Mouse (Mus musculus) spleen, adult 2 months (tissue): ENCODE results near the gene Phc3. TPM values are rescaled to one million over a fixed set of nuclear protein-coding genes. Genes with fewer than 3 reads are reported as not detected.

Experiments used
- DNase-seq, 2 experiments: peaks; one replicate each; pipeline versions ENCODE4 v3.0.0 to v3.0.0-alpha.2; 2012 to 2021; ENCODE audit warnings: low spot score in 2 of 2, low read depth in 1 of 2
- H3K27ac ChIP-seq: fragments of 200-500 bp; 2 replicates; pipeline ENCODE4 v1.5.1; 2012; ENCODE audit warnings: low read length, inconsistent platforms; ENCODE audit not compliant: insufficient read depth
- H3K27me3 ChIP-seq: fragments of 200-500 bp; 2 replicates; pipeline ENCODE4 v1.6.1; 2012; ENCODE audit warnings: mild to moderate bottlenecking, moderate library complexity, low read length, inconsistent platforms; ENCODE audit not compliant: control insufficient read depth, insufficient read depth
- H3K36me3 ChIP-seq: fragments of 200-500 bp; 2 replicates; pipeline ENCODE4 v1.6.1; 2012; ENCODE audit warnings: mild to moderate bottlenecking, low read length, inconsistent platforms; ENCODE audit not compliant: control insufficient read depth, insufficient read depth
- H3K4me1 ChIP-seq: fragments of 200-500 bp; 2 replicates; pipeline ENCODE4 v1.6.1; 2011; ENCODE audit warnings: inconsistent platforms; ENCODE audit not compliant: control insufficient read depth, insufficient read depth, insufficient read length
- H3K4me3 ChIP-seq: fragments of 200-500 bp; 2 replicates; pipeline ENCODE4 v1.5.1; 2011; ENCODE audit warnings: mild to moderate bottlenecking, inconsistent platforms; ENCODE audit not compliant: insufficient read depth, insufficient read length; ENCODE audit errors: extremely low read depth
- CTCF ChIP-seq: fragments of 200-500 bp; IDR thresholded peaks from 2 replicates; pipeline ENCODE4 v1.5.1; 2011; ENCODE audit warnings: mild to moderate bottlenecking, inconsistent platforms; ENCODE audit not compliant: insufficient read depth, insufficient read length, insufficient replicate concordance; ENCODE audit errors: extremely low read depth
- POLR2A ChIP-seq: fragments of 200-500 bp; IDR thresholded peaks from 2 replicates; pipeline ENCODE4 v1.6.1; 2011; ENCODE audit warnings: low read depth, low read length, inconsistent platforms
- WGBS: fragments of 180-500 bp; shearing (Covaris S2); methylation state at CpG from one replicate; pipeline ENCODE4 v1.1.7; 2018; 5-methylcytosine and 5-hydroxymethylcytosine counted together
- polyA plus RNA-seq: library from polyadenylated mRNA; depleted of rRNA; stranded (reverse); fragments of >200 nt; gene quantifications from 2 replicates; pipeline ENCODE4 v1.2.3, GENCODE M21; 2012

The Phc3 gene
- polyA plus RNA-seq, 1 experiment = 27.0 TPM

GRCm38 (mm10) chr3:30887449-30887848 lies 81.8 kb downstream of the Phc3 start:
- no peak for DNase-seq
- no peak overlapping the region for H3K27ac ChIP-seq
- no peaks in the 10 kb centered on the region for H3K27me3 ChIP-seq
- H3K36me3 ChIP-seq = no peaks in the 10 kb centered on the region
- TF ChIP-seq CTCF = no peak
- TF ChIP-seq POLR2A = no peak
- 98% methylated on average over 3 of the region's 3 CpGs for WGBS
- no peak overlapping the region for H3K4me3 ChIP-seq
- no peaks in the 10 kb centered on the region for H3K4me1 ChIP-seq

DNA sequence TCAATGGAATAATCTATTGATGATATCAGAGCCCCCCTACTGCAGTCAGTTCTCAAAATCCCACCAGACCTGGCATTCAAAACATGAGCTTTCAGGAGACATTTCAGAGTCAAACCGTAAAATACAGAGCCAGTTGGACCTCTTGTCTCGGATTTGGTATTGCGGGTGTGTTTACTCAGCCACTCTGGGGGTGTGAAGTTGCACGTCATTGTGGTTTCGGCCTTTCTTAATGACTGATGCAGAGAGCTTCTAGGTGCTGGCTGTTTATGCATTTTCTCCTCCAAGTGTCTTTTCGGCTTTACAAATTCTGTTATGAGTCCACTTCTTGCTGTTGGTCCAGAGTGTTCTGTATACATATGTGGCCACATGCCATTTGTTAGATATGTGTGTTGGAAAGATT lies 92.5 kb downstream of the Phc3 start:
- TF ChIP-seq POLR2A (no peak), CTCF (no peak)
- no peaks in the 10 kb centered on the region for H3K36me3 ChIP-seq
- no peak overlapping the region for H3K4me3 ChIP-seq
- no peaks in the 10 kb centered on the region for H3K4me1 ChIP-seq
- no peak overlapping the region for H3K27ac ChIP-seq
- DNase-seq = no peak
- H3K27me3 ChIP-seq = no peaks in the 10 kb centered on the region
- 79% methylated on average over 6 of the region's 6 CpGs for WGBS

DNA sequence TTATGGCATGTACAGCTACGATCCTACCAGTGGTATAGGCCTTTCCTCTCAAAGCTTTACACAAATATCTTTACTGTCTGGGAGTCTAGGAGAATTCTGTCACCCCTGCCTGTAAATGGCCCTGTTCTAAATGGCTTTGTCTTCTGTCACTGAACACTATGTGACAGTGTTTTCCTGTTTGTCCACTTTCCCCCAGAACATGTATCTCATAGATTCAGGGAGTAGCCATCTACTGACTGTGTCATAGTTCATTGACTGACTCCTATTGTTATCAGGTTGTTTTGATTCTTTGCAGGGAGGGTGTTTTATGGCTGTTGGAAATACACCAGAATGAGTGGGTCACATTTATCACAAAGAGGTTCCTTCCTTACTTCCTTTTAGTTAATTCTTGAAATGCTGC lies 99.2 kb downstream of the Phc3 start:
- no peak overlapping the region for H3K4me3 ChIP-seq
- TF ChIP-seq POLR2A (no peak), CTCF (no peak)
- DNase-seq = no peak
- H3K27me3 ChIP-seq = no peaks in the 10 kb centered on the region
- H3K36me3 ChIP-seq = no peaks in the 10 kb centered on the region
- no peak overlapping the region for H3K27ac ChIP-seq
- H3K4me1 ChIP-seq = no peaks in the 10 kb centered on the region
- 100% methylated on average over 1 of the region's 1 CpGs for WGBS

GRCm38 (mm10) chr3:30868625-30869024 lies 100.6 kb downstream of the Phc3 start:
- H3K27me3 ChIP-seq = no peaks in the 10 kb centered on the region
- H3K4me1 ChIP-seq = peaks cover 3% of the 10 kb centered on the region; the same call in 1 of the 2 replicates
- DNase-seq = no peak
- H3K27ac ChIP-seq = no peak overlapping the region
- 84% methylated on average over 5 of the region's 5 CpGs for WGBS
- TF ChIP-seq CTCF = no peak
- no peak for TF ChIP-seq POLR2A
- no peak overlapping the region for H3K4me3 ChIP-seq
- H3K36me3 ChIP-seq = no peaks in the 10 kb centered on the region

- H3K4me3 ChIP-seq = no peak overlapping the region
- no peak overlapping the region for H3K27ac ChIP-seq
- TF ChIP-seq CTCF = no peak
- TF ChIP-seq POLR2A = no peak
- no peaks in the 10 kb centered on the region for H3K36me3 ChIP-seq
- no peaks in the 10 kb centered on the region for H3K27me3 ChIP-seq
- DNase-seq = no peak
- 91% methylated on average over 5 of the region's 5 CpGs for WGBS
- H3K4me1 ChIP-seq = peaks cover 3% of the 10 kb centered on the region; the same call in 1 of the 2 replicates
Observed at GRCm38 (mm10) chr3:30868176-30868575, 101.0 kb downstream of the Phc3 start.

DNA sequence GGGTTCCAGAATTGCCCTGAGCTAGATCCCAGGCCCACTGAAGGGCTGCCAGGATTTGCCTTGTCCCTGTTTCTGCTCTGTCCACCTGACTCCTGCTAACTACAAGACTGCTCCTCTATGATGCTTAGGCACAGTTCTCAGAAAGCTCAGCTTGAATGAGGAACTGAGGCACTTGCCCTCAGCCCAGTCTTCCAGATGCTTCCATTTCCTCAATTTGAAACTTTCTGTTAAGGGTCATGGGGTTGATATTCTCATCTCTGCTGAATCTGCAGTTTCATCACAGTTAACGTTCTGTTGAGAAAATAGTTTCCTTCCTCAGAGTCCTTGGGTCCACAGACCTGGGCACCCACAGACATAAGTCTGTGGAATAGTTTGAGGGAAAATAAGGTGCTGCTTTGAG lies 104.6 kb downstream of the Phc3 start:
- Histone ChIP-seq H3K27ac (peak overlapping the region; percentile 51), H3K4me3 (no peak overlapping the region), H3K36me3 (no peaks in the 10 kb centered on the region), H3K27me3 (no peaks in the 10 kb centered on the region), H3K4me1 (peaks cover 3% of the 10 kb centered on the region; the same call in 1 of the 2 replicates)
- TF ChIP-seq POLR2A = no peak
- TF ChIP-seq CTCF = no peak
- DNase-seq = no peak
- 15% methylated on average over 1 of the region's 1 CpGs for WGBS

DNA sequence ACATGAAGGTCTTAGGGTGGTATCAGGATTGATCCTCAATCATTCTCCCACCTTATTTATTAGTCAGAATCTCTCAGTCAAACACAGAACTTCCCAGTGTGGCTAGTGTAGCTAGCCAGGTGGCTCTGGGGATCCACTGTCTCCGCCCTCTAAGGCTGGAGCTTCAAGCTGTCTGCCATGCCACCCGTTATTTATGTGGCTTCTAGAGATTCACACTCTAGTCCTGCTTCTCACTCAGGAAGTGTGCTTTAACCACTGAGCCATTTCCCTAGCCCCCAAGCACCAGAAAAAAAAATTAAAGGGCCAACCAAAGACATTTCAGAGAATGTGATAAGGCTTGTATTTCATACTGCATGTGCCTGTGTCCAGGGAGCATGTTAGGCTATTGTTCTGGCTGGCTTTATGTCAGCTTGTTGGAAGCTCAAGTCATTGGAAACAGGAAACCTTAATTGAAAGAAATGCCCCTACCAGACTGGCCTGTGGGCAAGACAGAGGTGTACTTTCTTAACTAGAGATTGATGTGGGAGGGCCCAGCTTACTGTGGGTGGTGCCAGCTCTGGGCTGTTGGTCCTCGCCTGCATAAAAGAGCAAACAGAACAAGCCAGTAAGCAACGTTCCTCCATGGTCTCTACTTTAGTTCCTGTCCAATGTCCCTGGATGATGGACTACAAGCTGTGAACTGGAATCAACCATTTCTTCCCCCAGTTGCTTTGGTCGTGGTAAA lies 105.3 kb downstream of the Phc3 start:
- no peak for TF ChIP-seq POLR2A
- no peak for TF ChIP-seq CTCF
- peaks cover 3% of the 10 kb centered on the region; the same call in 1 of the 2 replicates for H3K4me1 ChIP-seq
- H3K4me3 ChIP-seq = no peak overlapping the region
- H3K36me3 ChIP-seq = no peaks in the 10 kb centered on the region
- WGBS = 26% methylated on average over 5 of the region's 5 CpGs
- no peaks in the 10 kb centered on the region for H3K27me3 ChIP-seq
- no peak for DNase-seq
- peak overlapping the region; percentile 51 for H3K27ac ChIP-seq
